Mouse (Mus musculus) c-Kit-positive CD71-positive TER-119-positive erythroid progenitor cells, embryonic 14.5 days (primary cell): Measurements from ENCODE around the gene 2010111I01Rik.

Source experiments
- DNase-seq: peaks from one replicate; pipeline ENCODE4 v3.0.0-alpha.2; 2013; ENCODE audit warnings: low spot score

2010111I01Rik gene

DNA sequence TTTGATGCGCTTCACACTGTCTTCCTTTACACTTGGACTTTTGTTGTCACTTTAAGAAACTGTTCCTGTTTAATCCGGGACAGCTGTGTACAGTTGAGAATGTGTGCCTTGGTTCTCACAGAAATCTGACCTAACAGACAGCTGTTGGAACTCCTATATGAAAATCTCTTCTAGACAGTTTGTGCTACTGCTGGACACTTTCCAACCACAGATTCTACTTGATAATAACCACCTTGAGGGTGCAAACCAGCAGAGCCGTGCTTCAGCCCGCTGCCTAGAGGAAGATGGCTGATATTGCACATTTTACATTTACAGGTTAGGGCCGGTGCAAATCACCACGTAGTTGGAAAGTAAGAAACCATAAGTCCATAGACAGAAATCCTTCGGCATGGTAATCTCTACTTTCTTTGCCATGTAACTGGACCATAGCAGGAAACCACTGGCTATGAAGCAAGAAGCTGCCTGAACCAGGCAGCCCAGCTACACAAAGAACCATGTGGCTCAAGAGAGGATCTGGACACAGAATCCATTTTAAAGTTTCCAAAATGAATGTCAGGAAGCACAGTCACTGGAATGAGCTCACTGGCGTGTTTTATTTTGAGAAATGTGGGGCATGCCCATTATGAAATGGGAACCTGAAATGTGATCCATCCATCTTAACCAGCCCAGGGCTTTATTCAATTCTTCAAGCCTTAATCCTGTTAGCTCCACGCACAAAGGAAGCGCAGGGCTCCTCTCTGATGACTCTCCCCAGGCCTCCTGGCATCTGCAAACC lies 148.1 kb downstream of the 2010111I01Rik start:
- DNase-seq = no peak

DNA sequence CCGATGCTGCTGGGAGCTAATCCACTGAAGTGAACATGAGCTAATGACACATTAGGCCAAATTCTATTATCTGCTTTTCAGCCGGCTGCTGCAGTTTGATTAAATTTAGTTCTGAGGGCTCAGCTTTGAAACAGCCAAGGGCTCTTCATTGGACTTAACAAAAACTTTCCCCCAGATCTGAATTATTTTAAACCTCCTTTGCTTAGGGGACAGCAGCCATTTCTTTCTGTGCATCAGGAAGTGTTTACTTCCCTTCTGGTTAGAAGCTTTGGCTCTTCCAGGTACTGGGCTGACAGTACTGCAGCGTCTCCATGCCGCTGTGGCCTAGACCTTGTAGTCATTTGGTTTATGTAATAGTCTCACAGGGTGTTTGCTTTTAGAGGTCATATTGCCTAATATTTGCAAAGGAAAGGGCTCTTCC lies 149.2 kb downstream of the 2010111I01Rik start:
- DNase-seq = no peak

- no peak for DNase-seq
Measured at GRCm38 (mm10) chr13:63115187-63115784, 150.6 kb downstream of the 2010111I01Rik start.

DNA sequence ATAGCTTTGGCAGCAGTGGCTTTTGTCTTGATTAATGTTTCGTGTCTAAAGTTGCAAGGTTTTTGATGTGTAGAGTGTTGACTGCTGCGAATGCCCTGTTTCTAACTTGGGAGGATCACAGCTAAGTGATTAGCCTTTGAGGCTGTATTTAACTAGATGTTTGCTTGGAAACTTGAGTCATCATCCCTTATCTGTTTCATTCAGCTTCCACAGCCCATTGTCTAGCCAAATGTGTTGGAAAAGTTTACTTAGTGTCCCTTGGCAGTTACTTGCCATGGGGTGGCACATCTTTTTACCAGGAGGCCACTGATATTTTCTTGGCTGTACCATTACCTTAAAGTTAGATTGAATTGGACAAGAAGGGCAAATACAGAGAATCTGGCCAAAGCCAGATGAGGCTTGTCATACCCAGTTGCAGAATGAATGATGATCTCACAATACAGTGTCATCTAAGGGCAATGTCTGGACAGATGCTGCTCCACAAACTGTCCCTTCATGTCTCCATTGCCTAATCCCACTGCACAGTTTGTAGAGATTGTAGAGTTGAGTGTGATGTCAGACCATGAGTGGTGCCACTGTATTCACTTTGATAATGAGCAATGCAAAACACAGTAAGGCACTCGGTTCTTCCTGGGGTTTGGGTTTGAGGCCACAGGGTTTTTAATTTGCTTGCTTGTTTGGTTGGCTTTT lies 152.9 kb downstream of the 2010111I01Rik start:
- DNase-seq = no peak

DNA sequence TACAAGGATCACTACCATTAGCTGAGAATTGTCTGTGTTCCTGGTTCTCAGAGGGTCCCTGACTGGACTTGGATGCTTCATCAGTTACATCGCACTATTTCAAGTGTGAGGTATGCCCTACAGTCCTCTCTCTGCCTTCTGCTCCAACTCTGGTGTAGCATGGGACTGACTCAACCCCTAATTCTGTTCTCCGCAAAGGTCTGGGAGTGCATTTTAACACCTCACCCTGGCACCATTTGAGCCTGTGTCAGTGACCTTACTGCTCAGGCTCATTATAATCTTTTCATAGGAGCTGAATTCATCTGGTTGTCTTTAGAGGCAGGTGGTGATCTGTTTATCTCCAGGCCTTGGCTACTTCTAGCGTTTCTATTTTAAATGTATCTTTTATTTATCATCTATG lies 154.0 kb downstream of the 2010111I01Rik start:
- no peak for DNase-seq

DNA sequence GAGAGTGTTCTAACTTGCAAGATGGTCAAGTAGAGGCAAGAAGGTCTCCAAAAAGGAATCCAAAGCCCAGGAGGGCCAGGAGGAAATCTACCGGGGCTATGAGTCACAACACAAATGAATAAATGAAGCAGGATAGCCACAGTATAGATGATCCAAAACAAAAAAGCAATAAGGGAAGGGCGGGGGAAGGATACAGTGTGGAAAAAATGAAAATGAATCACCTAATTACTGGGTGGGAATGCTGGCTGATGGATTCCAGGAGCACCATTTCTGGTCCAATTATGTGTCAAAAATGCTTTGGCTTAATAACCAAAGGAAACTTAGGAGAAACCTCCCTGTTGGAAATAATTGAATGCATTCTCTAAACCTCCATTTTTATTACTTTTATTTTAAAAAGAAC lies 155.6 kb downstream of the 2010111I01Rik start:
- DNase-seq = no peak

DNA sequence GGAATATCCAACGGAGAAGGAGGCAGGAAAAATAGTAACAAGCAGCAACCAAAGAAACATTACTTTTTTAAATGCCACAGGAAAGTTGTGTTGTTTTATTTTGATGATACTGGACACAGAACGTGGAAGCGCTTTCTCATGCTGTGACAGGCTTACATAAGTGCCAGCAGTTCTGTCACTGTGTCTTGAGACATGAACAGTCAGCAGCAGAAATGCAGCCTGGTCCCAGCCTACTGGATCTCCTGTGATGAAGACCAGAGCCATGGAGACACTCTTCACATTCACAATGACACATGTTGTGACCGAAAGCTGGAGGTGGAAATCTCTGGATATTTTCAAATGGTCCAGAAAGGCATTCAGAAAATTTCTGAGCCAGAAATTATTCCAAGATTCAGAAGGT lies 157.1 kb downstream of the 2010111I01Rik start:
- DNase-seq = no peak

- DNase-seq = no peak
Measured at GRCm38 (mm10) chr13:63126206-63126605, 161.5 kb downstream of the 2010111I01Rik start.

DNA sequence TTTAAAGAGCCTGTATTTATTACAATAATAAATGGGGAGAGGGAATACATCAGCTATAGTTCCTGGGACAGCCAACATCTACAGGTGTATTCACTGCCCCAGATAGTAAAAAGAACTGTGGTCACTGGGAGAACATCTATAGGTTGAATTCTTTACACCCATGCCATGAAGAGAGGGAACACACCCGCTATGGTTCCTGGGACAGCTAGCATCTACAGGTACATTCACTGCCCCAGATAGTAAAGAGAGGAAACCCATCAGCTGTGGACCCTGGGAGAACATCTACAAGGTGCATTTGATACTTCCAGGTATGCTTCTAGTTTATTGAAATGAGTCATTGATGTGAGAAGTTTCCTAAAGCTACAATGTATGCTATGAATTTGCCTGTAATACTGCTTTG lies 162.8 kb downstream of the 2010111I01Rik start:
- DNase-seq = no peak

DNA sequence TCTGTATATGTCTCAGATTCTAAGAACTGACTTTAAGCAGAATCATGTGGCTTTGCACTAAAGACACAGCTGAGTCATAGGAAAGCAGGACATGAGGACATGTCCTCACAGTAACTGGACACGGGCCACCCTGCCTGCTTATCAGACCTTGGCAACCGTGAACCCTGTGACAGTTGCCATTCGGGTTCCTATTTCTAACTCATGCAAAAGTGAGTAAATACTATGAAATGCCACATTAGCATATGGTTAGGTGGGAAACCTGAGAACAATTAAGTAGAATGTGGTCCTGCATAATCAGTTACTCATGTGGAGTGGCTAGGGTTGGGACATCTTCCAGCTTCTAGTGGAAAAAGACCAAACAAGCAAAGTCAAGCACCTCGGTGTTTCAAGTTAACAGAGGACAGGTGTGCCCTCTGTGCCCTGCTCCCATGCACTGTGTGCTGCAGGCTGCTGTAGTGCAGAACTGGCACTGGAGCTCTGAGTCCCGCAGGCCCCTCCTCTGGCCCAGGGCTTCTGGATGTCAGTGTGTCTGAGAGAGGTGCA lies 170.3 kb downstream of the 2010111I01Rik start:
- DNase-seq = no peak

- DNase-seq = no peak
Measured at GRCm38 (mm10) chr13:63135994-63136393, 171.3 kb downstream of the 2010111I01Rik start.

DNA sequence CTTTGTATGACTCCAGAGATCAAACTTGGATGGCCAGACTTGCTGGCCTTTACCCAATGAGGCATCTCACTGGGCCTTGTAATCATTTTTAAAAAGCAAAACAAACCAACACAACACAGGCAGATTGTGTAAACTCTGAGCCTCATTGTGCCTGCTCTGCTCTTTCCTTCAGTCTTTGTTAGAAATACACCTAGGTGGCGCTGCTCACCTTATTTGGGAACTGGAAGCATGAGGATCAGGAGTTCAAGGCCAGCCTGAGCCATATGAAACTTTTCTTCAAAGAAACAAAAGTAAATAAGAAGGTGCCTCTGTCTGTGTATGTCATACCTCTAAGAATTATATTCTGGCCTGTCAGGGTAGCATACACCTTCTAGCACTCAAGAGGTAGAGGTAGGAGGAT lies 172.1 kb downstream of the 2010111I01Rik start:
- DNase-seq = no peak

DNA sequence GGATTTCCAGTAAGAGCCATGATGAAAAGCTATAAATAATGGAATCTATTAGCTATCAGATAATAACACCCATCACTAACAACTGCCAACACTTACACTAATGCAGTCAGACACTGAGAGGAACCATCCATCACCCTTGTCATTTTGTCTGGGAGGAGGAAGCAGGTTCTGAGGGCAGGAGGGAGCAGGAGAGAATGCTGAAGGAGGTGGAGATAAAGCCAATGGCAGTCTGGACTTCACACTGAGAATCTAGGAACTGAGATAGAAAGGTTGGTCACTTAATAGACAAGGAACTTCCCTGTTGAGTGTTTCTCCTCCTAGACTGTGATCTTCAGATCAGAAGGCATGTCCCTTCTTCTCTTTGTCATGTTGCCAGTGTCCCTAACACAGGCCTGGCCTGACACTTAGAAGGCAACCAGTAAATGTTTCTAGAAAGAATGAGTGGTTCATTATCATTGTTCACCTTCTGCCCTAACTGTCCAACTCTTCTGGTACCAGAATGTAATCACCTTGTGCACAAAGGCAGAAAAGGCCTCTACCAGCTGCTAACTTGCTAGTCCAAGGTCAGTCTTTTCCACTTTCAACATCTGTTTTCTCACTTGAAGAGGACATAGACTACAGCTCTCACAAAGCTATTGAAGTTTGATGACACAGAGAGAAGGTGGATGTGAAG lies 173.8 kb downstream of the 2010111I01Rik start:
- no peak for DNase-seq

DNA sequence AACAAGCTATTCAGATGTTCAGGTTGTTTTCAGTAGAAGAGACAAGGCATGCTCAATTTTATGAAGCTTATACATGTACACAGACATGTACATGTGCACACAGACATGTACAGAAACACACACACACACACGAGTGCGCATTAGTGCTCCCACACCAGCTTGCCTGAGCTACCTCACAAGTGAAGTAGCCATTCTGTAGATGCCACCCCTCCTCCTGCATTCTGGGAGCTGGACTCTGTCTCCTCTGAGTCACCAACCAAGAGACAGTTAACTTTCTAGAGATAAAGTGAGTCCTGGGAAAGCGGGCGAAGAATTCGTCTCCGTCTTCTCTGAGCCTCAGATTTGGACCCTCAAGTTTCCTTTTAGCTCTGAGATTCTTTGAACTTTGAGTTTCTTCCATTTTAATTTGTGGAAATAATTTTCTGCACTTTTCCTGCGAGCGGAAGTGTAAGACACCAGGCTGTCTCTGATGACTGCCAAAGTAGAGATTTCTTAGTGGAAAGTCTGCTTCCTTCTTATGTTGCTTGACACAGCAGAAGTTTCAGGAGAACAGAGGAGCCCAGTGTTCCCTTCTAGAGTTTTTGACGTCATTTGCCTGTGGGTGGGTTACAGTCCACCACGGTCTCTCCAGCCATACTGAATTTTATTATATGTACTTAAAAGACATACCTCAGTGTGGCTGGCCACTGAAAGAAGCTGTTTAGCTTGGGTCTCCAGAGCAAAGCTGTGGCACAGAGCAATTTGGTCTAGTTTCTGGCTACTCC lies 175.0 kb downstream of the 2010111I01Rik start:
- no peak for DNase-seq

DNA sequence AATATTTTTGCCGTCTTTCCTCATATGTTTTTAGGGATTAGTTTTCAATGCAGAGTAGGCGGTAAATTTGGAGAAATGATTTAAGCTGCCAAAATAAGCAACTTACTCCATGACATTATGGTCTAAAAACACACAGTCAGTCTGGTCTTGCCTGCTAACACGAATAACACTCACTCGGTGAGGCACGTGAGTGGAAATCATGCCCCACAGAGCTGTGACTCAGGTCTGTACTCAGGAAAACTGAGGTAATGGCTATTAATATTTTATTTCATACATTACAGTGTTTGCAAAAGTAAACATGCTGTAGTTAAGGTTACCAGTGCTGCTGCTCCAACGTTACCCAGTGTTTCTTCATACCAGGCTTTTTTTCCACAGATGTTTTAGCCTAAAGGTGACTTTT lies 176.1 kb downstream of the 2010111I01Rik start:
- no peak for DNase-seq

GRCm38 (mm10) chr13:63141275-63141674 lies 176.6 kb downstream of the 2010111I01Rik start:
- DNase-seq = no peak

DNA sequence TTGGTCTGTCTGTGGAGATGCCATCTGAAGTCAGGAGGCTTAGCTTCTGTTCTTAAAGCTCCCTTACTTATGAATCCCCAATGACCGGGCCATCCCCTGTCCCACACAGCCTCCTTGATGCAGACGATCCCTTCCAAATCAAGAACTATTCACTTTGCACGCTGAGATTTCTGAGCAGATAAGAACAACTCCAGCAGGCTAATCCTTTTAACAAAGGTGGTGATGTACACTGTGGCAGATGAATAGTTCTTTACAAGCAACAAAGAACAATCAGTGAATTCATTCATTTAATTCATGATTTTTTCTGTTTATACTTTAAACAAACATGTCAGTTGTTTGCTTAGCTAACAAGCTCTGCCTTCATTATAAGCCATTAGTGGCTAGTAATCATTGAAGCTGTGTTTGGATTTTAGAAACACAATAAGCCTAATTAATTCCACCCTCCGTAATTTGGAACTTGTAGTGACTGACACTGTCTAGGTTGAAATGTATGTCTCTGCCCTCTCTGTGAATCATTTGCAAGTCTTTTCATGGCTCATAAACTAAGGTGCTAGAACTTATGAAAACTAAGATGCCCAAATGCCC lies 182.0 kb downstream of the 2010111I01Rik start:
- DNase-seq = no peak

GRCm38 (mm10) chr13:63148157-63148556 lies 183.5 kb downstream of the 2010111I01Rik start:
- DNase-seq = no peak

- no peak for DNase-seq
Measured at GRCm38 (mm10) chr13:63150470-63151020, 185.9 kb downstream of the 2010111I01Rik start.

DNA sequence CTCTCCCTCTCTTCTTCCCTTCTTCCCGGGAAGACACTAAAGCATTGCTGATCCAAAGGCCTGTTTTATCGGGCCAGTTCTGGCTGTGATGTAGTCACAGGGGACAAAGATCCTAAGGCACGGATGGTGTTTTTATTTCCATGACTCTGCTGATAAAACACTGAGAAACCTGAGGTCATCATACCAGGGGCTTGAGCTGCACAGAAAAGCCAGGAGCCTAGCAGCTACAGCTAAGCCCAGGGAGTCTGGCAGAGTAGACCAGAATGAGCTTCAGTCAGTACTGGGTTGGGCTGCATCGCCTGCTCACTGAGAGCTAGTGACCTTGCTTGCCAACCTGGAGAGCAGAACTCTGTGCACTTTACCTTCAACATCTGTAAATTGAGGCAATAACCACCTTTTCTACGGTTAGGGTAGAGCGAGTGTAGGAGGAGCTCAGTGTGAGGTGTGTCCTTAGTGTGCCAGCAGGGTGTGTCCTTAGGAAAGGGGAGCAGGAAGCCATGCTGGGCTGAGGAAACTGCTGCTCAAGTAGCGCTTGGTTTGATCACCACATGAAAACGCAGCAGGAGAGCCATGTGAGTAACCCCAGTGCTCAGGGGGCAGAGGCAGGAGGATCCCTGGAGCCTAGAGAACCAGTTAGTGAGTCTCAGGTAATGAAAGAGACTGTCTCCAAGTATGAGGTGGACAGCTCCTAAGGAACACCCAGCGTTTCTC lies 186.5 kb downstream of the 2010111I01Rik start:
- no peak for DNase-seq
